Mouse (Mus musculus): Measurements from ENCODE around the gene AI597479. TPM values are rescaled to one million over a fixed set of nuclear protein-coding genes. Genes with fewer than 3 reads are reported as not detected.
A peak's percentile ranks its signal among the peaks of the same experiment; 100 is the strongest.

AI597479 gene
- 0.02 and 0.04 TPM in 2 replicates for polyA plus RNA-seq (2012)

- H3K36me3 ChIP-seq (ENCODE audit: control insufficient read depth): peaks cover 17% of the 10 kb centered on the region
Measured at GRCm38 (mm10) chr1:43098031-43098984, at the start of gene AI597479, which contains the start of gene Tgfbrap1. AI597479 (plus strand) TSS chr1:43098710. Tgfbrap1 (minus strand) TSS chr1:43098637.

GRCm38 (mm10) chr1:43051903-43052302 is 46.6 kb upstream of the AI597479 start:
- Histone ChIP-seq H3K27me3 (ENCODE audit: control insufficient read depth) (no peaks in the 10 kb centered on the region), H3K4me3 (replicated peaks) (no peak overlapping the region), H3K9me3 (ENCODE audit: control insufficient read depth, low read length) (no peaks in the 10 kb centered on the region), H3K36me3 (ENCODE audit: control insufficient read depth) (peaks cover 67% of the 10 kb centered on the region), H3K4me1 (ENCODE audit: control insufficient read depth) (no peaks in the 10 kb centered on the region)
- TF ChIP-seq GATA1 (IDR thresholded peaks at IDR 0.05; ENCODE audit: low read length) (no peak), TAL1 (IDR thresholded peaks at IDR 0.05; ENCODE audit: low read length) (no peak)

More at GRCm38 (mm10) chr1:43098031-43098984, at the start of gene AI597479, which contains the start of gene Tgfbrap1:
- Histone ChIP-seq H3K4me3 (replicated peaks) (peak within 1 kb of the TSS; percentile 80), H3K27me3 (ENCODE audit: control insufficient read depth) (no peaks in the 10 kb centered on the region), H3K9me3 (ENCODE audit: control insufficient read depth, low read length) (no peaks in the 10 kb centered on the region), H3K4me1 (ENCODE audit: control insufficient read depth) (peaks cover 20% of the 10 kb centered on the region)
- TF ChIP-seq TAL1 (IDR thresholded peaks at IDR 0.05; ENCODE audit: low read length) (no peak), GATA1 (IDR thresholded peaks at IDR 0.05; ENCODE audit: low read length) (no peak)

- peaks cover 49% of the 10 kb centered on the region for H3K36me3 ChIP-seq (ENCODE audit: control insufficient read depth)
- H3K4me1 ChIP-seq (ENCODE audit: control insufficient read depth): no peaks in the 10 kb centered on the region
- no peak for TF ChIP-seq GATA1 (IDR thresholded peaks at IDR 0.05; ENCODE audit: low read length)
- TF ChIP-seq TAL1 (IDR thresholded peaks at IDR 0.05; ENCODE audit: low read length): no peak
- no peak overlapping the region for H3K4me3 ChIP-seq (replicated peaks)
- no peaks in the 10 kb centered on the region for H3K9me3 ChIP-seq (ENCODE audit: control insufficient read depth, low read length)
- no peaks in the 10 kb centered on the region for H3K27me3 ChIP-seq (ENCODE audit: control insufficient read depth)
Measured at GRCm38 (mm10) chr1:43065615-43066310, 32.7 kb upstream of the AI597479 start.

GRCm38 (mm10) chr1:43066573-43066972 is 31.9 kb upstream of the AI597479 start:
- Histone ChIP-seq H3K4me1 (ENCODE audit: control insufficient read depth) (no peaks in the 10 kb centered on the region), H3K27me3 (ENCODE audit: control insufficient read depth) (no peaks in the 10 kb centered on the region), H3K4me3 (replicated peaks) (no peak overlapping the region), H3K9me3 (ENCODE audit: control insufficient read depth, low read length) (no peaks in the 10 kb centered on the region), H3K36me3 (ENCODE audit: control insufficient read depth) (peaks cover 48% of the 10 kb centered on the region)
- no peak for TF ChIP-seq TAL1 (IDR thresholded peaks at IDR 0.05; ENCODE audit: low read length)
- no peak for TF ChIP-seq GATA1 (IDR thresholded peaks at IDR 0.05; ENCODE audit: low read length)

GRCm38 (mm10) chr1:43067551-43067950 is 31.0 kb upstream of the AI597479 start:
- Histone ChIP-seq H3K4me3 (replicated peaks) (no peak overlapping the region), H3K9me3 (ENCODE audit: control insufficient read depth, low read length) (no peaks in the 10 kb centered on the region), H3K36me3 (ENCODE audit: control insufficient read depth) (peaks cover 55% of the 10 kb centered on the region), H3K27me3 (ENCODE audit: control insufficient read depth) (no peaks in the 10 kb centered on the region), H3K4me1 (ENCODE audit: control insufficient read depth) (no peaks in the 10 kb centered on the region)
- TF ChIP-seq TAL1 (IDR thresholded peaks at IDR 0.05; ENCODE audit: low read length) (no peak), GATA1 (IDR thresholded peaks at IDR 0.05; ENCODE audit: low read length) (peak; percentile 68)

GRCm38 (mm10) chr1:43070726-43071125 is 27.8 kb upstream of the AI597479 start:
- no peak overlapping the region for H3K4me3 ChIP-seq (replicated peaks)
- H3K9me3 ChIP-seq (ENCODE audit: control insufficient read depth, low read length): no peaks in the 10 kb centered on the region
- no peaks in the 10 kb centered on the region for H3K27me3 ChIP-seq (ENCODE audit: control insufficient read depth)
- peaks cover 58% of the 10 kb centered on the region for H3K36me3 ChIP-seq (ENCODE audit: control insufficient read depth)
- no peak for TF ChIP-seq TAL1 (IDR thresholded peaks at IDR 0.05; ENCODE audit: low read length)
- H3K4me1 ChIP-seq (ENCODE audit: control insufficient read depth): no peaks in the 10 kb centered on the region

- Histone ChIP-seq H3K4me3 (replicated peaks) (no peak overlapping the region), H3K36me3 (ENCODE audit: control insufficient read depth) (peaks cover 55% of the 10 kb centered on the region), H3K9me3 (ENCODE audit: control insufficient read depth, low read length) (no peaks in the 10 kb centered on the region), H3K27me3 (ENCODE audit: control insufficient read depth) (no peaks in the 10 kb centered on the region), H3K4me1 (ENCODE audit: control insufficient read depth) (no peaks in the 10 kb centered on the region)
- TF ChIP-seq TAL1 (IDR thresholded peaks at IDR 0.05; ENCODE audit: low read length) (no peak), GATA1 (IDR thresholded peaks at IDR 0.05; ENCODE audit: low read length) (no peak)
Measured at GRCm38 (mm10) chr1:43072028-43072427, 26.5 kb upstream of the AI597479 start.

GRCm38 (mm10) chr1:43072561-43072960 is 25.9 kb upstream of the AI597479 start:
- H3K9me3 ChIP-seq (ENCODE audit: control insufficient read depth, low read length): no peaks in the 10 kb centered on the region
- peaks cover 49% of the 10 kb centered on the region for H3K36me3 ChIP-seq (ENCODE audit: control insufficient read depth)
- TF ChIP-seq TAL1 (IDR thresholded peaks at IDR 0.05; ENCODE audit: low read length) (no peak), GATA1 (IDR thresholded peaks at IDR 0.05; ENCODE audit: low read length) (no peak)
- H3K4me3 ChIP-seq (replicated peaks): no peak overlapping the region
- H3K4me1 ChIP-seq (ENCODE audit: control insufficient read depth): no peaks in the 10 kb centered on the region
- no peaks in the 10 kb centered on the region for H3K27me3 ChIP-seq (ENCODE audit: control insufficient read depth)

GRCm38 (mm10) chr1:43074791-43075190 is 23.7 kb upstream of the AI597479 start:
- Histone ChIP-seq H3K4me3 (replicated peaks) (no peak overlapping the region), H3K27me3 (ENCODE audit: control insufficient read depth) (no peaks in the 10 kb centered on the region), H3K9me3 (ENCODE audit: control insufficient read depth, low read length) (no peaks in the 10 kb centered on the region), H3K36me3 (ENCODE audit: control insufficient read depth) (peaks cover 41% of the 10 kb centered on the region), H3K4me1 (ENCODE audit: control insufficient read depth) (no peaks in the 10 kb centered on the region)
- TF ChIP-seq GATA1 (IDR thresholded peaks at IDR 0.05; ENCODE audit: low read length) (no peak), TAL1 (IDR thresholded peaks at IDR 0.05; ENCODE audit: low read length) (no peak)

Data from erythroblast, embryonic 14.5 days (primary cell).